Mouse (Mus musculus) adrenal gland, postnatal 14 days (tissue): ENCODE measurements around the gene Wipf2. TPM values are rescaled to one million over a fixed set of nuclear protein-coding genes. Genes with fewer than 3 reads are reported as not detected.
"Not testable (repeated sequence)": the region's sequence is repeated elsewhere in the genome, so short reads cannot be mapped to it uniquely, and the experiment has no call there.

ENCODE experiments used
- DNase-seq: peaks from one replicate; pipeline ENCODE4 v3.0.0; 2021; ENCODE audit warnings: mixed read lengths
- total RNA-seq: library from RNA; stranded (reverse); gene quantifications from 2 replicates; pipeline ENCODE4 v1.2.3, GENCODE M21; 2021

Wipf2 gene
- total RNA-seq, 1 experiment from 2014 or later, result 16.6 TPM

GRCm38 (mm10) chr11:98931513-98932292 is 68.3 kb downstream of the Wipf2 start:
- peak; percentile 51 for DNase-seq

DNA sequence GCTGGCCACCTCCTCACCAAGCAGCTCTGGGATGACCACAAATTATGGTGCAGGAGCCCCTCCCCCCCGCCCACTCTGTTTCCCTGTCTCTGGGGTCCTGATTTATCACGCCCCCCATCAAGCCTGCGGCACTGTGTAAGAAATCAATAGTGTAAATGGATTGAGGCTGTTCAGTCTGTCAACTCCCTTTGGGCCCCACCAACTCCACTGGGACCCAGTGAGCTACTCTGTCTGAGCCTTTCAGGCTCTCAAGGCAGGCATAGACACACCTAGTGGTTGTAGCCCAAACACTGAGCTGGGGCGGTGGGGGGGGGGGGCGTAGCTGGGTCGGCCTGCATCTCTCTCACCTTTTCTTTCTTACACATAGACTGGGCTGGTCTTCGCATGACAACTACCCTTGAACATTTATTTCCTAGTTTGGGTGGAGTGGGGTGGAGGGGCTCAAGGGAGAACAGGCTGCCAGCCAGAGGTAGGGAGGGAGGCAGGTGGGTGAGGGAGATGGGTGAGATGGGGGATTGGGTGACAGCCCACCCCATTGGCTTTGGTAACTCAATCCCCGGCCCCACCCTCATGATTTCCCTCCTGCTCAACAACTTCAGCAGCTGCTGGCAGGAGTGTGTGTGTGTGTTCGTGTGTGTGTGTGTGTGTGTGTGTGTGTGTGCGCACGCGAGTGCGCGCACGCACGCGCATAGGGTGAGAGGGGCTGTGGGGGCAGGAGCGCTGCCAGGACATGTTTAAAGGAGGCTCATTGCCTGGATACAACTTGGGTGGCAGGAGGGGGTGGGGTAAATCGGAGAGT is 69.1 kb downstream of the Wipf2 start:
- peak; percentile 60 for DNase-seq

DNA sequence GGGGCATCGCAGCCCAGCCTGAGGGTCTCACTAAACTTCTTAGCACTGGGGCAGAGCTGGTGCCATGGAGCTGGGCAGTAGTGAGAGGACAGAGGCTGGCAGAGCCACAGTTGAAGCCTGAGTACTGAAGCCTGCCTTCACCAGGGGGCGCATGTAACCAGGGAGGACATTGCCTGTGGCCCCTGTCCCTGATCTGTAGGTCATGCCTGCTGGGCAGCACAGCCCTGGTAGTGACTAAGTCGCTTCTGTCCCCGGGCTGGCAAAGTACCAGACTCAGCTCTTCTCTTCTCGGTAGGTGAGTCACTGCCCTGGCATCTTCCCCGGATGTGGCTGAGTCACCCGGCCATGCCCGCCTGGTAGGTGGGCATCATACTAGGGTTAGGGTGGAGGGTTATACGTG is 69.7 kb downstream of the Wipf2 start:
- DNase-seq, result peak; percentile 97

GRCm38 (mm10) chr11:98933847-98934246 is 70.4 kb downstream of the Wipf2 start:
- not testable (repeated sequence) for DNase-seq

DNA sequence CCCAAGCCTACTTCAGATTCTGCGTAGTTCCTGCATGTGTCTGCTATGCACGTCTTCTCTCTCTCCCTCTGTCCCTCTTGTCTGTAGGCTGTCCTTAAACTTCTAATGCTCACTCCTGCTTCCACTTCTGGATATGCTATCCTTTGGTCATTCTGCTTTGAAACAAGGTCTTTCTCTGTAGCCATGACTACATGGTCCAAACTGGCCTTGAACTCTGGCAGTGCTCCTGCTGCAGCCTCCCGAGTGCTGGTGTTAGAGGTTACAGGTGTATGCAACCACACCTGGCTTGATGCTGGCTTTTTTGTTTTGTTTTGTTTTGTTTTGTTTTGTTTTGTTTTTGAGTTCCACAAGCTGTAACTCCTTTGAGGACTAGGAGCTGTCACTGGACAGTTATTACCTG is 70.9 kb downstream of the Wipf2 start:
- DNase-seq, result peak; percentile 18

DNA sequence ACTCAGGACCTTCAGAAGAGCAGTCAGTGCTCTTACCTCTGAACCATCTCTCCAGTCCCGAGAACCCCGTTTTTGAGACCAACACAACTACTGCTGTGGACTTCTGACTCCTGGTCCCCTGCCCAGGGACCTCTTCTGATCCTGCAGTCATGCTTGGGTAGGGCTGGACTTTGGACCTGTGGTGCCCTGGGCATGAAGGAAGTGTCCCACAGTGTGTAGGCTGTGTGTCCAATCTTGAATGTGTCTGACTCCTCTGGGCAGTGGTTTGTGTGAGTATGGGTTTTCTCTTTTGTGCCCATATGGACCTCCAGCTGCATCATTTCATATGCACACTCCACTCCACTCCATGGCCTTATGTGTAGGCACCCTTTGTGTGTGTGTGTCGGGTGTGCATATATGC is 71.7 kb downstream of the Wipf2 start:
- DNase-seq, result no peak

- peak; percentile 89 for DNase-seq
These were observed 72.7 kb downstream of the Wipf2 start for GRCm38 (mm10) chr11:98936170-98936569.

DNA sequence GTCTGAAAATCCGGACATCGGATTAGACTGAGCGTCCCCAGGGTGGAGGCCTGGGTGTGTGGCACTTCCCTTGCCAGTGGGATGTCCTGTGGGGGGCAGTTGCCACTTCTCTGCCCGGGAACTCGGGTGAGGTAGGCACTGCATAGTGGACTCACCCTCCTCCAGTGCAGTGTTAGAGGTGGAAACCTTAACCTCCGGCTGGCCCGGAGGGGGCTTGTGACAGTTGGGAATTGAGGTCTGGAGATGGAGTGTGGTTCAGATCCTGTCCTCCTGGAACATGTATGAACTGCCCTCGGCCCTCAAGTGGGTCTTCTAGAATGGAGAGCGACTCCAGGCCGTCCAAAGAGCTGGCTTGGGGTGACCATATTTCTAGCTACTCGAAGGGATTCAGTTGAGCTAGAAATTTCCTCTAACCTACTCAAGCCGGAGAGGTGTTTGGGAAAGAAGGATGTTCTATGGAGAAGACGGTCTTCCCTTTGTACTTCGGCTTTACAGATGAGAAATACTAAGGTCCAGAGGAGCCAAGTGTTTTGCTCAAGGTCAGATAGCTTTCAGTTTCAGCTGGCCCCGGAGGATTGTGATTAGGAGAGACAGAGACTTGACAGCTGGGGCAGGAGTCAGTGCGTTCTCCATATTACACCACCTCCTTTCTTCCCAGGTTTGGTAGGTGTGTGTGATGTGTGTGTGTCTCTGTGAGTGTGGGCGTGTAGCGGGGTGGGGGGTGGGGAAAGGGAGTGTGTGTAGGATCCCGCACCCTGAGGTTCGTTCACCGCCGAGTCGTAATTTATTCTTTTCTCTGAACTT is 73.4 kb downstream of the Wipf2 start:
- peak; percentile 51 for DNase-seq

- DNase-seq, result peak; percentile 96
These were observed 74.0 kb downstream of the Wipf2 start for GRCm38 (mm10) chr11:98937410-98937913.

- DNase-seq, result peak; percentile 75
These were observed 74.7 kb downstream of the Wipf2 start for GRCm38 (mm10) chr11:98937914-98938694.

- no peak for DNase-seq
These were observed 75.3 kb downstream of the Wipf2 start for GRCm38 (mm10) chr11:98938701-98939083.

GRCm38 (mm10) chr11:98939084-98939952 is 75.9 kb downstream of the Wipf2 start:
- peak; percentile 22 for DNase-seq

GRCm38 (mm10) chr11:98939953-98940641 is 76.7 kb downstream of the Wipf2 start:
- DNase-seq, result peak; percentile 22

DNA sequence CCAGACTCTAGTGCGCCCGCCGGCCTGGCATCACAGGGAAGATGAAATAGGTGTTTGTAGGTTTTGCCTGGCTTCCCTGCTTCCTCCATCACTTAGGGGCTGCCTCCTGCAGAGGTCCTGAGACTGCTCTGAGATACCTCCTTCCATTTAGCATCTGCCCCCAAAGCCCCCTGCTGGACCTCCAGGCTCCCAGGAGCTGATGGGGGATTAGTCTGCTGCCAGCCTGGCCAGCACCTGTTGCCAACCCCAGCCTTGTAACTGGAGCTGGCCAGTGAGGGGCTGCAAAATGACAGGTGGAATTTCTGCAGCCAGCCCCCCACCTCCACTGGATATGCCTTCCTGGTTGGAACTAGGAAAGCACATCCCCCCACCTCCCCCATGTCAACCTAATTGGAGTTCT is 77.3 kb downstream of the Wipf2 start:
- peak; percentile 8 for DNase-seq

DNA sequence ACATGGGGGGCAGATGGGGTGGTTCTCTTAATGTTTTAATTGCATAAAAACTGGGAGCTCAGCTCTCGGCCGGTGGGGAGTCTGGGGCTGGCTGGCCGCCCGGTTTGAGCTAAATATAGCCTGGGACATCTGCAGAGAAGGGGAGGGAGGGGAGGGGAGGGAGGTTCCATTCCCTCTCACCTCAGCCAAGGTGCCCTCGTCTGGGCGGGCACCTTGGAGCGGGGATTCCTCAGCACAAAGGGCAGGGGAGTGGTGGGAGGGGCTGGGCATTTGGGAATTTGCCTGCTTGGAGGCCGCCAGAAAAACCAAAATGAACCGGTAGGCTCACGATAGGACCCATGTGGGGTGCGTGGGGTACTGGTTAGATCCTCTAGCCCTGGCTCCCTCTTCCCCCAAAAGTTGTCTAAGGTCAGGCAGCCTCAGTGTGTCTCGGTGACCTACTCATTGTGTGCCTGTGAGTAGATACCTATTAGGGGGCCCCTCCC is 77.9 kb downstream of the Wipf2 start:
- DNase-seq, result peak; percentile 82

DNA sequence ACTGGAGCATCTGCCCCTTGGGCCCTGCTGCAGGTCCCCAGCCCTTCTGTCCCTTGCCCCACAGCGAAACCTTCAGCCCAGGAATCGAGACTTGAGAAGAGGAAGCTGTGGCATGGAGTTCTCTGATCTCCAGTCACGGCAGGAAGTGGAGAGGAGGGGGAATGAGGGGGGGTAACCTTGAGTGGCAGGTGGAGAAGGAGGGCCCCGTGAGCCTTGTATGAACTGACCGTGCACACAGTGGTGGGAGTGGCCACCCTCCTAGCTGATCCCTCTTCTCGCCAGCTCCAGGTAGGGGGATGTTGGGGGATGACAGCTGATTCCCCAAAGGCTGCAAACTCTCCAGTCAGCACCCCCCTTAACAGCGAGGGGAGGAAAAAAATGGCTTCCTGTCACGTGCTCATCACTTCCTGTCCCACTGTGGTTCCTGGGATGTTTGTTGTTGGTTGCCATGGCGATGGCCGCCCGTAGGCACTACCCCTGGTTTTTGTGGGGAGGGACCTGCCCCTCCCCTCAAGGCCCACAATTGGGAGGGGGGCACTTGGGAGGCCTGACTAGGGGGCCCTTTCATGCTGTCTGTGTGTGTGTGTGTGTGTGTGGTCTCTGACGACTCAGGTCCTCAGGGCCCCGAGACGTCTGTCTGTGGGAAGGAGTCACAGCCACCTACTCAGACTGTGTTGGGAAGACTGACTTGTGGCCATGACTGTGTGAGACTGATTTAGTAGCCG is 78.5 kb downstream of the Wipf2 start:
- peak; percentile 90 for DNase-seq

- no peak for DNase-seq
These were observed 79.1 kb downstream of the Wipf2 start for GRCm38 (mm10) chr11:98942555-98942922.

GRCm38 (mm10) chr11:98942923-98943641 is 79.6 kb downstream of the Wipf2 start:
- peak; percentile 79 for DNase-seq
